Mouse (Mus musculus) monocyte, adult 5-6 weeks (primary cell): ENCODE data around the gene Whrn. TPM values are rescaled to one million over a fixed set of nuclear protein-coding genes. Genes with fewer than 3 reads are reported as not detected.

Experiments
- ATAC-seq: fragments of 153-309, 156-312 bp; replicated peaks from 2 replicates; pipeline ENCODE4 v1.8.0; 2017; ENCODE audit warnings: mild to moderate bottlenecking; ENCODE audit not compliant: low TSS enrichment, insufficient number of reproducible peaks, severe bottlenecking, poor library complexity, low FRiP score
- total RNA-seq: library from RNA; stranded (forward); fragments of 200-1000, 200-491, 200-594 nt; gene quantifications from 3 replicates; pipeline ENCODE4 v1.2.3, GENCODE M21; 2017

Gene Whrn
- total RNA-seq, 1 experiment from 2014 or later = 3.2 TPM

- ATAC-seq = peak; percentile 70
These were observed 96.8 kb downstream of the Whrn start for GRCm38 (mm10) chr4:63398854-63399609.

- ATAC-seq = no peak
These were observed 97.7 kb downstream of the Whrn start for GRCm38 (mm10) chr4:63397981-63398537.

GRCm38 (mm10) chr4:63391322-63391721 lies 104.5 kb downstream of the Whrn start:
- ATAC-seq = peak; percentile 62

GRCm38 (mm10) chr4:63389887-63390528 lies 105.8 kb downstream of the Whrn start:
- no peak for ATAC-seq

GRCm38 (mm10) chr4:63389121-63389886 lies 106.5 kb downstream of the Whrn start:
- peak; percentile 44; the same call in 1 of the 2 replicates for ATAC-seq

- ATAC-seq = no peak
These were observed 107.8 kb downstream of the Whrn start for GRCm38 (mm10) chr4:63388029-63388428.

GRCm38 (mm10) chr4:63385784-63386183 lies 110.0 kb downstream of the Whrn start:
- ATAC-seq = peak; percentile 67

- ATAC-seq = no peak
These were observed 110.5 kb downstream of the Whrn start for GRCm38 (mm10) chr4:63385253-63385652.

GRCm38 (mm10) chr4:63384262-63384661 lies 111.5 kb downstream of the Whrn start:
- no peak for ATAC-seq

GRCm38 (mm10) chr4:63383474-63383873 lies 112.3 kb downstream of the Whrn start:
- no peak for ATAC-seq

GRCm38 (mm10) chr4:63382676-63383369 lies 113.0 kb downstream of the Whrn start:
- ATAC-seq = no peak

GRCm38 (mm10) chr4:63377483-63377882 lies 118.3 kb downstream of the Whrn start:
- ATAC-seq = no peak

GRCm38 (mm10) chr4:63375367-63375766 lies 120.4 kb downstream of the Whrn start:
- no peak for ATAC-seq

GRCm38 (mm10) chr4:63374331-63374730 lies 121.5 kb downstream of the Whrn start:
- no peak for ATAC-seq

GRCm38 (mm10) chr4:63373404-63373803 lies 122.4 kb downstream of the Whrn start:
- no peak for ATAC-seq

GRCm38 (mm10) chr4:63371890-63372289 lies 123.9 kb downstream of the Whrn start:
- ATAC-seq = 0 out of 2 replicates have a peak, but pooled peaks have one; percentile 24

- no peak for ATAC-seq
These were observed 124.9 kb downstream of the Whrn start for GRCm38 (mm10) chr4:63370897-63371296.

- peak; percentile 64 for ATAC-seq
These were observed 127.2 kb downstream of the Whrn start for GRCm38 (mm10) chr4:63368577-63368976.
